Mouse (Mus musculus) embryonic facial prominence, embryonic 14.5 days (tissue): ENCODE results near the gene Pim2. TPM values are rescaled to one million over a fixed set of nuclear protein-coding genes. Genes with fewer than 3 reads are reported as not detected.
"Not testable (repeated sequence)": the region's sequence is repeated elsewhere in the genome, so short reads cannot be mapped to it uniquely, and the experiment has no call there.

ENCODE experiments used
- ATAC-seq: fragments of 200-750 bp; cut with Nextera tagmentation; 2 replicates; pipeline ENCODE4 v1.8.0; 2017; ENCODE audit warnings: low read depth, moderate number of reproducible peaks, moderate TSS enrichment
- DNase-seq: peaks from one replicate; pipeline ENCODE4 v3.0.0-alpha.2; 2015; ENCODE audit warnings: low spot score
- H3K27ac ChIP-seq: fragments of 300-500 bp; sonication (generic); replicated peaks from 2 replicates; pipeline ENCODE4 v1.5.1; 2014; ENCODE audit warnings: low read depth, mild to moderate bottlenecking, low read length, moderate library complexity
- H3K27me3 ChIP-seq: fragments of 300-500 bp; sonication (generic); replicated peaks from 2 replicates; pipeline ENCODE4 v1.6.1; 2014; ENCODE audit warnings: low read length; ENCODE audit not compliant: control insufficient read depth, insufficient read depth
- H3K36me3 ChIP-seq: fragments of 300-500 bp; sonication (generic); 2 replicates; pipeline ENCODE4 v1.6.1; 2014; ENCODE audit warnings: low read length, mixed read lengths; ENCODE audit not compliant: control insufficient read depth, insufficient read depth
- H3K4me1 ChIP-seq: fragments of 300-500 bp; sonication (generic); 2 replicates; pipeline ENCODE4 v1.6.1; 2014; ENCODE audit warnings: antibody characterized with exemption, low read length; ENCODE audit not compliant: control insufficient read depth, insufficient read depth
- H3K4me2 ChIP-seq: fragments of 300-500 bp; sonication (generic); 2 replicates; pipeline ENCODE4 v1.6.1; 2014; ENCODE audit warnings: low read depth, mild to moderate bottlenecking, low read length, moderate library complexity, mixed read lengths
- H3K4me3 ChIP-seq: fragments of 300-500 bp; sonication (generic); 2 replicates; pipeline ENCODE4 v1.5.1; 2014; ENCODE audit warnings: low read depth, mild to moderate bottlenecking, low read length
- H3K9ac ChIP-seq: fragments of 300-500 bp; sonication (generic); 2 replicates; pipeline ENCODE4 v1.6.1; 2014; ENCODE audit warnings: low read depth, mild to moderate bottlenecking, low read length, moderate library complexity, mixed read lengths
- H3K9me3 ChIP-seq: fragments of 300-500 bp; sonication (generic); 2 replicates; pipeline ENCODE4 v1.6.1; 2016; ENCODE audit warnings: low read length; ENCODE audit not compliant: control insufficient read depth
- WGBS: fragments of 180-500 bp; shearing (Covaris S2); extraction: QIAGEN DNeasy Blood & Tissue Kit; methylation state at CpG from one replicate; pipeline ENCODE4 v1.1.7; 2014; 5-methylcytosine and 5-hydroxymethylcytosine counted together
- polyA plus RNA-seq: library from polyadenylated mRNA; unstranded; fragments of >200 nt; fragmentation: Nextera tagmentation; extraction: Ambion mirVana; gene quantifications from 2 replicates; pipeline ENCODE4 v1.2.1, GENCODE M21; 2014

The Pim2 gene
- polyA plus RNA-seq, 1 experiment from 2014 or later, result 4.8 TPM

DNA sequence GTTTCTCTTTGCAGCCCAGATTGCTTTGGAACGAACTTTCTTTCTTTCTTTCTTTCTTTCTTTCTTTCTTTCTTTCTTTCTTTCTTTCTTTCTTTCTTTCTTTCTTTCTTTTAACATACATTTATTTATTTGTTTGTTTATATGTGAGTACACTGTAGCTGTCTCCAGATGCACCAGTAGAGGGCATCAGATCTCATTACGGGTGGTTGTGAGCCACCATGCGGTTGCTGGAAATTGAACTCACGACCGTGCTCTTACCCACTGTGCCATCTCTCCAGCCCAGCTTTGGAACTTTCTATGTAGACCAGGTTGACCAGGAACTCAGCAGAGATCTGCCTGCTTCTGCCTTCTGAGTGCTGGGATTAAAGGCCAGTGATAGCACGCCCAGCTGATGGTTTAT is 39.9 kb downstream of the Pim2 start:
- WGBS, result 67% methylated on average over 6 of the region's 6 CpGs
- H3K9me3 ChIP-seq, result not testable (repeated sequence)

DNA sequence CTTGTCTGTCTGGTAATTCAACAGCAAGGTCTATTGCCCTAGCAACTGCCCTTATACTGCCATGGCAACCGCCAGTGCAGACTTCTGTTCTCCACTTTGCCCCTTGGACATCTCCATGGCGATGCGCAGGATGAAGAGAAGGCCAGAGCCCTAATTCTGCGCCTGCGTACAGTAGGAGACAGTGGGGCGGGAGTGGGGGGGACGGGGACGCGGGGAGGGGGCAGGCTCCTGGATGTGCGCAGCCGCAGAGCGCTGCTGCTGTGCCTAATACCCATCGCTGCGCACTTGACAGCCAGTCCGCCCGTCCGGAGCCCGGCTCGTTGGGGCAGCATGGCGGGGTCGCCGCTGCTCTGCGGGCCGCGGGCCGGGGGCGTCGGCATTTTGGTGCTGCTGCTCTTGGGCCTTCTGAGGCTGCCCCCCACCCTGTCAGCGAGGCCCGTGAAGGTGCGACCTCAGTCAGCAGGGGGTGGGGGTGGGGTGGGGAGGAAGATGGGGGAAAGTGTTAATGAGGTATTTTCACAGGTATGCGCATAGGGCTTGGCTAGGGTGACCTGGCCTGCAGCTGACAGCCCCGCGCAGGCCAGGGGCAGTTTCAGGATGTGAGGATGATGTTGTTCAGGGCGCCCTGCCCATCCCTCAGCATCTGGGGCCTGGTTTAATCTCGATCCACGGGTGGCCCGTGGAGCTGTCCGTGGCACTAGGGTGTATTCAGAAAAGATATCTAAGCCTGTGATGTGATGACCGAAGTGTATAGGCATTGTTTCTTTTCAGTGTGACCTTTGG is 41.7 kb downstream of the Pim2 start, which contains the start of gene Pcsk1n:
Gene Pcsk1n, plus strand, starts transcription at position 222 of the 783 bp plus-strand sequence.
- H3K4me2 ChIP-seq, result peak within 1 kb of the TSS; percentile 45
- H3K9ac ChIP-seq, result no peak within 1 kb of the TSS
- peaks cover 52% of the 10 kb centered on the region for H3K27me3 ChIP-seq
- H3K4me1 ChIP-seq, result no peaks in the 10 kb centered on the region
- 24% methylated on average over 16 of the region's 40 CpGs for WGBS
- no peak within 1 kb of the TSS for H3K27ac ChIP-seq
- no peaks in the 10 kb centered on the region for H3K9me3 ChIP-seq
- no peaks in the 10 kb centered on the region for H3K36me3 ChIP-seq
- DNase-seq, result peak; percentile 17
- peak; percentile 84; the same call in 1 of the 2 replicates for ATAC-seq
- peak within 1 kb of the TSS; percentile 16 for H3K4me3 ChIP-seq

More for the DNA sequence above, 39.9 kb downstream of the Pim2 start:
- H3K27ac ChIP-seq, H3K4me2 ChIP-seq, H3K4me1 ChIP-seq, H3K9ac ChIP-seq, DNase-seq, ATAC-seq, H3K36me3 ChIP-seq, H3K4me3 ChIP-seq: not testable (repeated sequence)
- peaks cover 38% of the 10 kb centered on the region for H3K27me3 ChIP-seq

DNA sequence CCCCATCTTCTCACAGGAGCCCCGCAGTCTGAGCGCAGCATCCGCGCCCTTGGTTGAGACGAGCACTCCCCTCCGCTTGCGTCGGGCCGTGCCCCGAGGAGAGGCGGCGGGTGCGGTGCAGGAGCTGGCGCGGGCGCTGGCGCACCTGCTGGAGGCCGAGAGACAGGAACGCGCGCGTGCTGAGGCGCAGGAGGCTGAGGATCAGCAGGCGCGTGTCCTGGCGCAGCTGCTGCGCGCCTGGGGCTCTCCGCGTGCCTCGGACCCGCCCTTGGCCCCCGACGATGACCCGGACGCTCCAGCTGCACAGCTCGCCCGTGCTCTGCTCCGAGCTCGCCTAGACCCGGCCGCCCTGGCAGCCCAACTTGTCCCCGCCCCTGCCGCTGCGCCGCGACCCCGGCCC is 44.0 kb downstream of the Pim2 start:
- Histone ChIP-seq H3K9ac (no peak overlapping the region), H3K9me3 (no peaks in the 10 kb centered on the region), H3K36me3 (no peaks in the 10 kb centered on the region), H3K27ac (no peak overlapping the region), H3K4me3 (peak overlapping the region; percentile 26), H3K4me2 (peak overlapping the region; percentile 48), H3K4me1 (no peaks in the 10 kb centered on the region), H3K27me3 (peaks cover 68% of the 10 kb centered on the region)
- 17% methylated on average over 15 of the region's 48 CpGs for WGBS
- DNase-seq (peak; percentile 5), ATAC-seq (0 out of 2 replicates have a peak, but pooled peaks have one; percentile 15)

DNA sequence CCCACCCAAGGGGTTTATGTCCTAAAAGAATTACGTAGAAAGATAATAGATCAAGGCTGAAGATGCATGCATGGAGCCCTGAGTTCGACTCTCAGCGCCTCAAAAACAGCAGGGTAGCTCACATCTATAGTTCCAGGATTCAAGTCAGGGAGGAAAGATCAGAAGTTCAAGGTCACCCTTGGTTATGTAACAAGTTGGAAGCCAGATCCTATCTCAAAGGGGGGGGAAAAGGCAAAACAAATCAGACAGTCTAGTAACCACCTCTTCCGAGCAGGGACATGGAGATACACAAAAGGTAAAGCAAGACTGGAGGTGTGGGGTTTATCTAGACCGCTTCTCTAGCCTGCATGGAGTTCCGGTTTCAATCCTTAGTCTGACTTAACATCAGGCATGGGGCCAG is 48.2 kb downstream of the Pim2 start:
- DNase-seq (no peak), ATAC-seq (no peak)
- Histone ChIP-seq H3K4me1 (no peaks in the 10 kb centered on the region), H3K36me3 (0 out of 2 replicates have a peak, but pooled peaks cover 4% of the 10 kb centered on the region), H3K9me3 (no peaks in the 10 kb centered on the region), H3K27me3 (peaks cover 63% of the 10 kb centered on the region), H3K4me3 (no peak overlapping the region), H3K4me2 (no peak overlapping the region), H3K9ac (no peak overlapping the region), H3K27ac (no peak overlapping the region)
- WGBS, result 62% methylated on average over 6 of the region's 6 CpGs

DNA sequence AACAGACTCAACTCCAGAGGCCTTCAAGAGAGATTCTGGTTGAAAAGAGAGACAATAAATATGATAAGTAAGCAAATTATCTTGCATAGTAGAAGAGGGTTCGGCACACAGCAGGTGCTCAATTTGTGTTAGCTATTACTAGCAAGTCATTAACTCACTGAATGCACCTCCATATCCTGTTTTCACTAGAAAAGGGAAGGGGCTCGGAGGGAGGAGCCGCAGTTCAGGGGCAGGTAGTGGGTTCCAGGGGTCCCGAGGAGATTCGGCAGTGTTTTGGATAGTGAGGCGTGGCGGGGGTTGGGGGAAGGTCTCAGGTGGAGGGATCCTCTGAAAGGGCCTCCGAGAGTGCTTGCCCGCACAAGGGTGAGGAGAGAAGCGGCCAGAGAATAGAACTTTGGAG is 49.1 kb downstream of the Pim2 start:
- no peaks in the 10 kb centered on the region for H3K9me3 ChIP-seq
- no peak for DNase-seq
- no peak for ATAC-seq
- H3K4me1 ChIP-seq, result no peaks in the 10 kb centered on the region
- no peak overlapping the region for H3K9ac ChIP-seq
- H3K4me2 ChIP-seq, result no peak overlapping the region
- H3K4me3 ChIP-seq, result no peak overlapping the region
- WGBS, result 25% methylated on average over 10 of the region's 10 CpGs
- H3K27ac ChIP-seq, result no peak overlapping the region
- H3K36me3 ChIP-seq, result 0 out of 2 replicates have a peak, but pooled peaks cover 4% of the 10 kb centered on the region
- peaks cover 55% of the 10 kb centered on the region for H3K27me3 ChIP-seq

DNA sequence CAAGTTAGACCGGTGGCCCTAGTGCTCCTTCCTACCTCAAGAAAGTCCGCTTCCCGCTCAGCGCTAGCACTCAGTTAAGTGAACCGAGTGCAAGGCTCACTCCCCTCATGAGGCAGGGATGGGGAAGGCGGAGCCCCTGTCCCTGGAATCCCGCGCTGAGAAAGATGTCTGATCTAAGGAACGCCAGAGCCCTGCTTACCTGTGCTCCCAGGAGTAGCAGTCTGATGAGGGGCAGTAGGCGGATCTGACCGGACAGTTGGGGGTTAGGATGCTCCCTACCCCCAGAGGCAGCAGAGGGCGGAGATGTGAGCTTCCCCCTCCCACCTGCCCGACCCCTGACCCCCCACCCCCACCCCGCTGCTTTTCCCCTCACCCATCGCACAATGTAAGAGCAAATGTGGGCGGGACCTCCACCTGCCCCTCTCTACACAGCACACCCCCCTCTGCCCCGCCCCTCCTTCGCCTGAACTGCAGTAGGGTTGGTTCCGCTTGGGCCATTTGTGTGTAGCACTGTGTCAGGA is 50.3 kb downstream of the Pim2 start, which contains the start of gene Eras:
Gene Eras, minus strand, starts transcription at position 338 of the 521 bp plus-strand sequence.
- H3K9ac ChIP-seq, result no peak within 1 kb of the TSS
- DNase-seq, result no peak
- H3K9me3 ChIP-seq, result no peaks in the 10 kb centered on the region
- no peak within 1 kb of the TSS for H3K4me3 ChIP-seq
- H3K4me1 ChIP-seq, result no peaks in the 10 kb centered on the region
- H3K27ac ChIP-seq, result no peak within 1 kb of the TSS
- WGBS, result 18% methylated on average over 15 of the region's 19 CpGs
- H3K4me2 ChIP-seq, result no peak within 1 kb of the TSS
- ATAC-seq, result no peak
- 0 out of 2 replicates have a peak, but pooled peaks cover 7% of the 10 kb centered on the region for H3K36me3 ChIP-seq
- peaks cover 43% of the 10 kb centered on the region for H3K27me3 ChIP-seq

Other genes starting within 250 kb of the Pim2 start
- 4.6 and 4.7 TPM in 2 replicates for gene Syp, start 239.8 kb upstream of the Pim2 start, polyA plus RNA-seq
- gene Prickle3, start 221.0 kb upstream of the Pim2 start, polyA plus RNA-seq, result 7.5 and 8.3 TPM in 2 replicates
- gene Plp2, start 206.9 kb upstream of the Pim2 start, polyA plus RNA-seq, result 199 and 201 TPM in 2 replicates
- 0.50 and 0.59 TPM in 2 replicates for gene Magix, start 197.0 kb upstream of the Pim2 start, polyA plus RNA-seq
- gene Gpkow, start 181.1 kb upstream of the Pim2 start, polyA plus RNA-seq, result 40.0 and 42.1 TPM in 2 replicates
- gene Wdr45, start 163.9 kb upstream of the Pim2 start, polyA plus RNA-seq, result 18.7 and 26.5 TPM in 2 replicates
- not detected in 2 replicates for gene Gm45208, start 156.0 kb upstream of the Pim2 start, polyA plus RNA-seq
- 83.5 and 85.5 TPM in 2 replicates for gene Praf2, start 149.8 kb upstream of the Pim2 start, polyA plus RNA-seq
- 11.0 and 14.8 TPM in 2 replicates for gene Ccdc120, start 127.4 kb upstream of the Pim2 start, polyA plus RNA-seq
- 19.5 and 21.0 TPM in 2 replicates for gene Tfe3, start 115.7 kb upstream of the Pim2 start, polyA plus RNA-seq
- gene Gripap1, start 88.5 kb upstream of the Pim2 start, polyA plus RNA-seq, result 32.1 and 32.9 TPM in 2 replicates
- gene Kcnd1, start 56.0 kb upstream of the Pim2 start, polyA plus RNA-seq, result 3.2 and 3.5 TPM in 2 replicates
- 31.1 and 32.3 TPM in 2 replicates for gene Otud5, start 36.9 kb upstream of the Pim2 start, polyA plus RNA-seq
- gene Slc35a2, start 5.8 kb downstream of the Pim2 start, polyA plus RNA-seq, result 28.6 and 30.0 TPM in 2 replicates
- 92.3 and 98.1 TPM in 2 replicates for gene Pqbp1, start 21.0 kb downstream of the Pim2 start, polyA plus RNA-seq
- gene Timm17b, start 21.1 kb downstream of the Pim2 start, polyA plus RNA-seq, result 170 and 176 TPM in 2 replicates
- not detected in 2 replicates for gene Gm10491, start 29.6 kb downstream of the Pim2 start, polyA plus RNA-seq
- not detected in 2 replicates for gene Gm10490, start 31.3 kb downstream of the Pim2 start, polyA plus RNA-seq
- 8.6 and 9.3 TPM in 2 replicates for gene Pcsk1n, start 41.6 kb downstream of the Pim2 start, polyA plus RNA-seq
- gene Eras, start 50.3 kb downstream of the Pim2 start, polyA plus RNA-seq, result not detected in 2 replicates
- gene Hdac6, start 69.6 kb downstream of the Pim2 start, polyA plus RNA-seq, result 24.0 and 27.7 TPM in 2 replicates
- 0.86 and 1.4 TPM in 2 replicates for gene Gata1, start 99.8 kb downstream of the Pim2 start, polyA plus RNA-seq
- gene Glod5, start 140.2 kb downstream of the Pim2 start, polyA plus RNA-seq, result not detected in 2 replicates
- 42.5 and 47.6 TPM in 2 replicates for gene Suv39h1, start 196.5 kb downstream of the Pim2 start, polyA plus RNA-seq
- gene Was, start 212.2 kb downstream of the Pim2 start, polyA plus RNA-seq, result 0.97 and 1.0 TPM in 2 replicates